Mouse (Mus musculus) cerebellum, adult 9-11 months (tissue): ENCODE measurements around the gene Gm47969.
"Not testable (repeated sequence)": the region's sequence is repeated elsewhere in the genome, so short reads cannot be mapped to it uniquely, and the experiment has no call there.

Source experiments
- DNase-seq: peaks from one replicate; pipeline ENCODE4 v3.0.0; 2022

The Gm47969 gene

GRCm38 (mm10) chr1:83044882-83045427, at the start of gene Gm47969:
TSS of gene Gm47969 (plus strand) at chr1:83044932.
- DNase-seq, result no peak

DNA sequence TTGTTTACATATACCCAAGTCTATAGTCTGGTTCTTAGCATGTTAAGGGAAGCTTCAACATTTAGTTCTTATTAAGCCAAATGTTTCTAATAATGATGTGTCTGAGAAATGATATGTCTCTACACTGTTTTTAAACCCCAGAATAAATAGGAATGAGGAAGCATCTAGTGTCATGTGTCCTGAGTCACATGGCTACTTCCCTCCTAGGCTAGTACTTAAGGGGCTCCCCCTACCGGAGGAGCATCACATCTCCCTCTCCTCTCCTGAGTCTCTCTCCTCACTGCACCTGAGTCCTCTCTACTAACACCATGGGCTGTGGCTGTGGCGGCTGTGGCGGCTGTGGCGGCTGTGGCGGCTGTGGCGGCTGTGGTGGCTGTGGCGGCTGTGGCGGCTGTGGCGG, 44.4 kb upstream of the Gm47969 start, which contains the start of gene Gm47959:
Gm47959 (plus strand) TSS at position 243 of the 400 bp plus-strand sequence.
- not testable (repeated sequence) for DNase-seq

GRCm38 (mm10) chr1:83006218-83007179, 38.2 kb upstream of the Gm47969 start:
- no peak for DNase-seq

DNA sequence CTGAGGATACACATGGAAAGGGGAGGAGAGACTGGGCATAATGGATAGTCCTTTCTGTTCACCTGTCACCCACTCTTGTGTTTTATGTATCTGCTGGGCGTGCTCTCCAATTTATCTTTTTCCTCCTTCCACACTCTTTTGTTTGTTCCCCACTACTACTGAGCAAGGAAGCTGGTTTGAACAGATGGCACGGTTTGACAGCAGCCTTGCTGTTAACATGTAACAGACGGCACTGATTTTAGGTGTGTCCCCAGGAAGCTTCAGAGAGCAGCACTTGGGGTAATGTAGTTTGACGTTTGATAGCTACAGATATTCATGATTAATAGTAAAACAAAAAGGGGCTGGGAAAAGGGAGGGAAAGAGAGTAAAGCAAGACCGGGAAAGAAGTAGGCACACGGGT, 37.3 kb upstream of the Gm47969 start:
- no peak for DNase-seq

DNA sequence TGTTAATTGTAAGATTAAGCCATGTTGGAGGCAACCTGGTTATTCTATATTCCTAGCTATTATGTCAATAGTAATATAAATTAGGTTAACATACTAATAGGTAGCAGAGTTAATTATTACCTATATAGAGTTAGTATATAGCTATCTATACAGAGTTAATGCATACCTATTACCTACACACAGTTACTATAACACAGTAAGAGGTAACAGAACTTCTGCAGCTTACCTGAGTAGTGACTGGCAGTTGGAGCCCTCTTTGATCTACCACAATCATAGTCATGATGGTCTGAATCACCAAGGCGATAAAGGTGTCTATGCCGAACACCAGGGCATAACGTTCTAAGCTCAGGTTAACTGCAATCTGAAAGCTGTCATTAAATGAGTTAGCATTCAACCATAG, 30.3 kb upstream of the Gm47969 start:
- DNase-seq, result no peak

DNA sequence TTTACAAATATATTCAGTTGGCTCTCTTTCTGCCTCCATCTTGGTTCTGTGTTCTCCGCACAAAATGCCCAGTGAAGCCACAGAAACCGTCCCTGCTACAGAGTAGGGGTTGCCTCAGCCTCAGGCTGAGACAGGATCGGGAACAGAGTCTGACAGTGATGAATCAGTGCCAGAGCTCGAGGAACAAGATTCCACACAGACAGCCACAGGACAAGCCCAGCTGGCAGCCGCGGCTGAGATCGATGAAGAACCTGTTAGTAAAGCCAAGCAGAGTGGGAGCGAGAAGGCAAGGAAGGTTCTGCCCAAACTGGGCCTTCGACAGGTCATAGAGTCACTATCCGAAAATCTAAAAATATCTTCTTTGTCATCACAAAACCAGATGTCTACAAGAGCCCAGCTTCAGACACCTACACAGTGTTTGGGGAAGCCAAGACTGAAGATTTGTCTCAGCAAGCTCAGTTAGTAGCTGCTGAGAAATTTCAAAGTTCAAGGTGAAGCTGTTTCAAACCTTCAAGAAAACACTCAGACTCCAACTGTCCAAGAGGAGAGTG, 29.3 kb upstream of the Gm47969 start:
- DNase-seq, result no peak

DNA sequence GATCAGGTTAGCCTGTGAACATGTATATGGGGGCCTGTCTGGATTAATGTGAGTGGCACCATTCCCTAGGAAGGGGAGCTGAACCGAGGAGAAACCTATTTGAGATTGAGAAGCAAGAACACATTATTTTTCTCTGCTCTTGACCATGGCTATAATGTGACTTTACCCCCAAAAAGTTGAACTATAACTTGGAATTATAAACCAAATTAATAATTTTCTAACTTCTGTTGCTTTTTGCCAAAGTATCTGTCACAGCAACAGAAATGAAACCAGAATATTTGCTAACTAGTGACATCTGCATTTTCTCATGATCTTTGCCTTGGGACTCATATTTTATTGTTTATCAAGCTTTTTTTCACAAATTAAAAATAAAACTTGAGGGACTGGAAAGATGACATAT, 28.2 kb upstream of the Gm47969 start:
- DNase-seq, result no peak

DNA sequence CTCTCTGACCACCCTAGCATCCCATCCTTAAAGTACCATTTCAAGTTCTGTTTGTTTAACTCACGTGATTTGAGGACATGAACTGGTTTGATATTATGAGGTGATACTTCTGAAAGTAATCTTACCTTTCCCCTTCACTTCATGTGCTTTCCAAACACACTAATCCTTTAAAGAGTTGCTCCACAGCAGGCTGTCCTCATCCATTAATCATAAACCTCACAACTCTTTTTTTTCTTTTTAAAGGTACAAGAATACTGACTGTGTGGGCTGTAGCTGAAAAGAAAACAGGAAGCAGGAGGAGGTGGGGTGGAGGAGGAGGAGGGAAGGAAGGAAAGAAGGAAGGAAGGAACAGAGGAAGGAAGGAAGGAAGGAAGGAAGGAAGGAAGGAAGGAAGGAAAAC, 12.8 kb upstream of the Gm47969 start:
- no peak for DNase-seq

DNA sequence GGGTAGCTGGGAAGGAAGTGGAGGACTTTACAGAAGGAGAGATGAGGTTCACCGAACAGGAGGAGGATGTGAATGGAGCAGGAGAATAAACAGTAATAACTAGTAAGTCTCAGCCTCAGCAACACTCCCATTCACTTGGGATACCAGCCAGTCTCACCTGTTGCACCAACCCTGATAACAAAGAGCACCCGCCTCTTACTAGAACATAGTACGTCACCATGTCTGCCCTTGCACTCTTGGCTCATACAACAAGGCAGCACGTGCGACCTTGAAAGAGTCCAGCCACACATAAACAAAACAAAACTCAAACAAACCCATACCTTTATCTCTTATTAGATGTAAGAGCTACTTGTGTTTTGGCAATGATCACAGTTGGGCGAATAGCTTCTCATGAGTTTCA, 12.2 kb upstream of the Gm47969 start:
- no peak for DNase-seq

DNA sequence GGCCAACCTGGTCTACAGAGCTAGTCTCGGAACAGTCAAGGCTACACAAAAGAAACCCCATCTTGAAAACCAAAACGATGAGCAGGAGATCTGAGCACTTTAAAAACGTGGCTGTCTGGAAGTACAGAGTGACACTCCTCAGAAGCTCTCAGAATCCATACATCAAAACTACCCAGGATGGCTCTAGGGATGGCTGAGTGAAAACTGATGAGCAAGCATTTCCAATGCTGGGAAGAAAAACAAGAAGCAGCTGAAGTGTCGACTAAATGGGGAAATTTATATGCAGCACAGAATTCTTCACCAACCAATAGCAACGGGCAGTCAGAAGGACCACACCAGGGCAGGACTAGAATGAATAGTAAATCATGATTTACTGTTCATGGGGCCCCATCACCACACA, 10.2 kb upstream of the Gm47969 start:
- DNase-seq, result no peak

DNA sequence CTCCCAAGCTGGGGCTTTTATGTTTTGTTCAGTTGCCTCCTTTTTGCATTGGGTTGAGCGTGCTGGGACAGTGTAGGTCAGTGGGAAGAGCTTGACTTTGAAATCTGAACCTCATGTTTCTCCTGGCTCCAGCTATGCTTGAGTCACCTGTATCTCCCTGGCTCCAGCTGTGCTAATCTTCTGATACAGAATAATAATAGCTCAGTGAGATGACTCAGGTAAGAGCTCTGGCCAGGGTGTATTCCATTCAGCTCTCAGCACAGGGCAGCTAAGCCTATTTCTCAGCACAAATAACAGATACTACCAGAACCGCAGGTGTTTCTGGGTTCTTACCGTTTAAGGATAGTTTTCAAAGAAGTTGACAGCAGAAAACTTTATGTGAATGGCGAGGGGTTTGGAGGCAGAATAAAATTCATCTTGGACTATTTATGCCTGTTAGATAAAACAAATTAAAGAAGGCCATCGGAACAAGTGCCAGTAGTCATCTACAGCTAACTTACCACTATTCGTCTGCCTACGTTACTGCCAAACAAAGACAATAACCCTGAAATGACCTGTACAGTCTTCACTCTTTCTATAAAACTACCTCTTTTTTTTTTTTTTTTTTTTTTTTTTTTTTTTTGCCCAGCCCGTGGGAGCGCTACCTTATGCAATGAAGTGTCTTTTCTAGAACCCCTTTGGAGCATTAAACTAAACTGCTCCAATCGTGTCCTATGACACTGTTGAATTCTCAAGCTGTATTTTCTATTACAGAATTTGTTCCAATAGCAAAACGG, 7.7 kb upstream of the Gm47969 start:
- no peak for DNase-seq

GRCm38 (mm10) chr1:83038109-83038672, 6.5 kb upstream of the Gm47969 start, which contains the start of gene Slc19a3:
TSS of gene Slc19a3 (minus strand) at chr1:83038448.
- DNase-seq, result peak; percentile 21

GRCm38 (mm10) chr1:83039080-83039479, 5.7 kb upstream of the Gm47969 start:
- DNase-seq, result no peak

DNA sequence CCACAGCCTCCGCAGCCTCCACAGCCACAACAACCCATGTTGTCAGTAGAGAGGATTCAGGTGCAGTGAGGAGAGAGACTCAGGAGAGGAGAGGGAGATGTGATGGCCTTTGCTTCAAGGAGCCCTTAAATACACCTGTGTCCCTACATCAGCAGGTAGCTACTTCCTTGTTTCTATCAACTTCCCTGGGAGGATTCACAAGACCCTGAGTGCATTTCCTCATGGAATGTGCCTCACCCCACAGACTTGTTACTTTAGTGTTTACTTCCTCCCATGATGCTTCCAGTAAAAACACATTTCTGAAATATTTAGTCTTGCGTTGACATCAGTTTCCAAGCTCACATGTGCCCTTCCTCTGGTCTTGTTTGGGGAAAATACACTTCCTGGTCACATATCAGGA, 2.4 kb upstream of the Gm47969 start, which contains the start of gene Krtap28-10:
Krtap28-10 (minus strand) TSS at position 101 of the 400 bp plus-strand sequence.
- DNase-seq, result no peak

- DNase-seq, result no peak
Observed at GRCm38 (mm10) chr1:83058481-83058880, 13.7 kb downstream of the Gm47969 start.

- no peak for DNase-seq
Observed at GRCm38 (mm10) chr1:83059278-83059677, 14.5 kb downstream of the Gm47969 start, which contains the start of gene A030005K14Rik. TSS of gene A030005K14Rik (minus strand) at chr1:83059378.

DNA sequence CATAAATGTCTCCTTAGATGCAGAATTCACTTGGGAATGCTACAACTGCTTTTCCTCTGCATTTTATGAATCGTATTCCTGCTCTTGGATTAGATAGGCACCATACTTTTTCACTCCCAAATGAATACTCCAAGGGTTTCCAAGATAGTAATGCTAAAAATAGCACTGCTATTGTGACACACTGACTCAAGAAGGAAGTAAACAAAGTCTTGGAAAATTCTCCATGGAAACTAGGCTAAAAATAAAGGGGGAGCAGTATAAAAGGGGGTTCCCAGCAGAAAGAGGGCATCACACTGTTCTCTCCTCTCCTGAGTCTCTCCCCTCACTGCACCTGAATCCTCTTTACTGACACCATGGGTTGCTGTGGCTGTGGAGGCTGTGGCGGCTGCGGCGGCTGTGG, 15.9 kb downstream of the Gm47969 start, which contains the start of gene Krtap28-13:
Krtap28-13 (plus strand) TSS at position 288 of the 400 bp plus-strand sequence.
- no peak for DNase-seq

DNA sequence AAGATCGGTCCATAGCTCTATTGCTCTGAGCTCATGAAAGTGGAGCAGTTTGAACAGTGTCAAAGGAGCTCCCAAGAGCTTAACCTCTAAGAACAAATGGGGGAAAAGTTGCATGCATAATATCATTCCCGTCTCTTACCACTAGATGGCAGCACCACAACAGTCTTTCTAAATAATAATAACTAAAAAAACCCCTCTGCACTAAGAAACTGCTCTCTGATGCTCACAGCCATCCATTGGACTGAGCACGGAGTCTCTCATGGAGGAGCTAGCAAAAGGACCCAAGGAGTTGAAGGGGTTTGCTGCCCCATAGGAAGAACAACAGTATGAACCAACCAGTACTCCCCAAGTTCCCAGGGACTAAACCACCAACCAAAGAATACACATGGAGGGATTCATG, 20.1 kb downstream of the Gm47969 start:
- no peak for DNase-seq

- DNase-seq, result no peak
Observed at GRCm38 (mm10) chr1:83066577-83066976, 21.8 kb downstream of the Gm47969 start.

DNA sequence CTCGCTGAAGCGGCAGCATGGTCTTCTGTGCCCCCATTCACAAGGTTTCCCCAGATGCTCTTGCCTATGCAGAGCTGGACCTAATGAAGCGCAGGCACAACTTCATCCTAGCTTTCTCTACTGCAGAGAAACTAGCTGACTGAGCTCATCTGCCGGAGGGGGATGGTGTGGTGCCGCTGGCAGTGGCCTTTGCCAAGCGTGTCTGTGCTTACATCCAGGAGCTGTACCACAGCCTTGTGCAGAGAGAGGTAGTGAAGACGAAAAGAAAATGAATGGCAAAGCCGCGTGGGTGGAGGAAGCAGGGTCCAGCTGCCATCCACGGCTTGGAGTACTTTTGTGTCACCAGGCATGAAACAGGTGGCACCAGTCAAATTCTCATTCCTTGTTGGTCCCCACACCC, 22.5 kb downstream of the Gm47969 start:
- no peak for DNase-seq

DNA sequence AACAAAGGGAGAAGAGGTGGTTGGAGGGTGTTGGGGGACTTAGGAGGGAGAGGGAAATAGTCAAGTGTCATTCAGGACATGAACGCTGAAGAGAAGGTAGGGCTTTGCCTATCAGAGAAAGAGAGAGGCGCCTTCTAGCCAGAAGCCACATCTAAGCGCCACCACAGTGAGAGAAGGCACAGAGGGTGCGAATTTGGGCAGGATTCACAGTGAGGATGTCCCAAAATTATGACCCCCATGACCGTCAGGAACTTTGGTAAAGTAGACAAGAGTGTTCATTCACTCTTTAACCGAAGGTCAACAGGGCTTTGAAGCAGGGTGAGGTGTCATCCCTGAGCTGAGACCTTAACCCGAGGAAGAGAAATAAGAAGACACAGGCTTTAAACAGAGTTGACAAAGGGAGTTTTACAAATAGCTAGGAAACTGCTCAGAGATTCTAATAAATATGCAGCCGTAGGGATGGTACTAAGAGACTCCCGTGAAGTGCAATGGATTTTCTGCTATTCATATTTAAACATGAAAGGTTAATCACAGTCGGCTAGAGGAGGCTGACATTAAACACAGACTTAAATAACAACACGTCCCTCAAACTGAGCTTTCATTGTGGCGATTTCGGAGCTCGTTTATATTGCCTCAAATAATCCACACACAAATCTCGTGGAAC, 30.9 kb downstream of the Gm47969 start:
- no peak for DNase-seq
